Mouse (Mus musculus) frontal cortex, postnatal 10 days (tissue): ENCODE measurements around the gene Rbp3.
A peak's percentile ranks its signal among the peaks of the same experiment; 100 is the strongest.

Experiments
- DNase-seq, 2 experiments: peaks; one replicate each; pipeline ENCODE4 v3.0.0; 2022; ENCODE audit warnings: low spot score in 2 of 2, mixed read lengths in 1 of 2

Rbp3 gene

DNA sequence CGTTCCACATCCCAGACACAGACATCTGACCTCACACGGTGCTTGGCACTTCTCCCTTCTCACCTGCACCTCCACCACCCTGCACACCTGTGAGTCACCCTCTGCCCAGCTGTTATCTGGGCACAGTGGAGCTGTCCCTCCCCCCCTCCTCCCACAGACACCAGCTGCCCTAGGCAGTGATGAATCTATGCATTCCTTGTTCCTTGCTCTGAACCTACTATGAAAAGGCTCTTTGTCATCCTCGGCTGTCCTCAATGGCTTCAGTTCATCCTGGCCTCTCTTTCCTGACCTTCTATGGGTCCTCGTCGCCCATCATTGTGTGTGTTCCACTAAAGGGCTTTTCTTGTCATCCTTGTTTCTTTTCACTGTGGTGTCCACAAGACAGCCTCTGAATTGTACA is 20.9 kb downstream of the Rbp3 start:
- no peak for DNase-seq

- DNase-seq = no peak
These were observed 23.9 kb downstream of the Rbp3 start for GRCm38 (mm10) chr14:33977748-33978147.

DNA sequence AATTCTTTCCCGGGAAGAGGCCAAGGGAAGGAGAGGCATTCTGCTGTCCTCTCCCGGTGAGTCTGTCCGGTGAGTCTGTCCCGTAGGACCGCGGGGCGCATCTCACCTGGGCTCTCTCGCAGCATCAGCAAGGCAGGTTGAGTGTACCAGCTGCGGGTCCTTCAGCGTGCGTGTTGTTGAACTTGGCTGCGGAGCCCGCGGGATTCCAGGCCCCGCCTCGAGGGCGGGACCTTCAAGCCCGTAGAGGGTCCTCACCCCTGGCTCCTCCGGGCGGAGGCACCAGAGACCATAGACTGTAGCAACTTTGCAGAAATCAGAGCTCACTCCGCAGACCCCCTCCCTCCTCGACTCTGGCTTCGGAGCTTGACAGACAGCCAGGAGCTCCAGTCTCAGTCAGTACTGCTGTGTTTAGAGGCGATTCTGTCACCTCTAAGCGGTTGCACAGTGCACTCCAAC is 24.8 kb downstream of the Rbp3 start, which contains the start of gene Zfp488:
TSS of gene Zfp488 (minus strand) at position 161 of the 456 bp plus-strand sequence.
- DNase-seq = peak in 1 of 2 experiments; percentile 29

GRCm38 (mm10) chr14:33989201-33989600 is 35.4 kb downstream of the Rbp3 start:
- DNase-seq = no peak

DNA sequence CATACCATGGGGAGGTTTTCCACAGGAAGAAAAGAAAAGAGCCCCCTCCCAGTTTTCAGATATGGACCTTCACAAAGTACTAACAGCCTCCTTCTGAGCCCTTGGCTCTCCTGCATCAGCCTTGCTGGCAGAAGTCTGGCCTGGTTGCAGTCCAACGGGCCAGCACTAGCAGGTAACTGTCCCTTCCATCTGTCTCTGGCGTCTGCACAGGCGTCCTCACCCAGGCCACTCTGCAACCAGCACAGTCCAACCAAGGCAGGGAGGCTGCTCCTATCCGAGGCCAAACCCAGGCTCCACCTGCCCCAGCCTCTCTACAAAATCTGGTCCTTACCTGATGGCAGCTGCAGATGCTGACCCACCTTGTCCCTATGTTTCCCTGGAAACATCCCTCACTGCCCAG is 38.2 kb downstream of the Rbp3 start:
- no peak for DNase-seq

DNA sequence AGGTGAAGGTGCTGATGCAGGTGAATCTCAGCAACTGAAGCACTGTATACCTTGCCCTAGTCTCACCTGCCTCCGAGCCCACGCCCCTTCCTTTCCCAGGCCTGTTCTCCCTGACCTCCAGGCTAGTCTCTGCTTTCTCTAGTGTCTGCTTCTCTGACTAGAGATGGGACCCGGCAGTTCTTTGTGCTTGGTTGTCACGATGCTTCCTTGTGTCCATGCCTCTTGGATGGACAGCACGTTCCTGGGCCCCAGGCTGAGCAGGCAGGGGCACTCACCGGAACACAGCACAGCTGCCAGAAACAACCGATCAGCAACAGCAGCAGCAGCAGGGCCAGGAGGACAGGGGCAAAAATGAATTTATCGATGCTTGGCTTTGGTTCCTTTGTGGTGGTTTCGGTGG is 39.2 kb downstream of the Rbp3 start:
- DNase-seq = no peak

DNA sequence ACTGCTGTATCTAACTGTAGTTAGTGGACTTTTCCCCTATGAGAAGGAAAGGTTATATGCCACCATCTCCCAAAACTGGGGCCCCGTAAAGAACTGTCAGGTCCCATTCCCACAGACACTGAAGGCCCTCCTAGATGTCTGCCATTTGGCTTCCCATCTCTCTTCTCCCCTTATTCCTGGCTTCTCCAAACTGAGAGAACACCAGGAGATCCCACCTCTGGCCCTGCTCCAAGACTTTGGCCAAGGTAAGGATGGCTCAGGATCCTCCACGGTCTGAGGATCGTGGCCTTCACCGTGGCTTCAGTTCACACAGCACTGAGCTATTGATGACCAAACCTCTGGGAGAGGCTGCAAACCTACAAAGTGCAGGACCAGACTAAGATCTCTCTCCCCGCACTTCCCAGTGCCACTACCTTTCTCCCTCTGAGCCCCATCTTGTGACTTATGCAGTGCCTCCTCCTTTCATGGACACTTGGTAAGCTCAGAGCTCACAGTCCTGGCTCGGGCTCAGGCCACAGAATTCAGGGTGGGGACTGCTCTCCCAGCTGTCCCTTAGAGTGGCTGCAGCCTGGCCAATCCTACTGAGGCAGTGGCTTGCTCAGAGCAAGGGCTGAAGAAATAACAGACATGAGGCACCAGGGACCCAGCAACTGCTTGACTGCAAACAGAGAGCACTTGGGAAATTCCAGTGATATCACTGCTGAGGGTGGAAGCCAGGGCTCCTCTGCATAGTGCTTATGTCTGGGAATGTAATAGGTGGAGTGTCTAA is 39.9 kb downstream of the Rbp3 start:
- DNase-seq = no peak

DNA sequence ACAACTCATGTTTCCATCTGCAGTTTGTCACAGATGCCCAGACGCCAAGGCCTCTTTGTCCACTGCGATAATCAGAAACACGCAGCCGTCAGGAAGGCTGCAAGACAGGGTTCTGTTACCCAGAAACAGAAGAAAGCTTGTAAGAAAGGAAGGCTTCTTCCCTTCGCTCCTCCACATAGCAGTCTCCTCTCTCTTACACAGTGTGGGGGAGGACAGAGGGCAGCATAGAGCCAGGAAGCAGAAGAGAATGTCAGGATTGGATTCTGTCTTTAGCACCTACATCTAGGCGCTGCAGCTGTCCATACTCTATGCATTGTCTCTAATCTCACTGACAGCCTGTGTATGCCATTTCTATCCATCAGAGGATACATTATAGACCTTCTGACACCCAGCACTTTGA is 43.6 kb downstream of the Rbp3 start:
- DNase-seq = no peak

GRCm38 (mm10) chr14:34000076-34000475 is 46.3 kb downstream of the Rbp3 start:
- no peak for DNase-seq

DNA sequence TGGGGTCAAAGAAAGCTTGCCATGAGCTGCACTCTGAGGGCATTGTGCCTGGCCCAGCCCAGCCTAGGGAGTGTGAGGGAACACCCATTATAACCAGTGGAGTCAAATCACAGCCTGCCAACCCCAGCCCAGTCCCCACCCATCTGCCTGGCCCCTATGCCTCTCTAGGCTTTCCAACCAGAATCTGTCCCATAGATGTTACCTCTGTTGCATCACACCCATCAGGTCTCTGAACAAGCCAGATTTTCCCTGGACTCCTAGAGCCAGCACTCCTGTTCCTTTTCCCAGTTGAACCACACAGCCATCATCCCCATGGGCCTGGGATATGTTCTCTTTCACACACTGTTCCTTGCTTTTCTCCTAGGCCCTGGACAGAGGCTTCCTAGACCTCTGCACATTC is 47.6 kb downstream of the Rbp3 start:
- DNase-seq = no peak

DNA sequence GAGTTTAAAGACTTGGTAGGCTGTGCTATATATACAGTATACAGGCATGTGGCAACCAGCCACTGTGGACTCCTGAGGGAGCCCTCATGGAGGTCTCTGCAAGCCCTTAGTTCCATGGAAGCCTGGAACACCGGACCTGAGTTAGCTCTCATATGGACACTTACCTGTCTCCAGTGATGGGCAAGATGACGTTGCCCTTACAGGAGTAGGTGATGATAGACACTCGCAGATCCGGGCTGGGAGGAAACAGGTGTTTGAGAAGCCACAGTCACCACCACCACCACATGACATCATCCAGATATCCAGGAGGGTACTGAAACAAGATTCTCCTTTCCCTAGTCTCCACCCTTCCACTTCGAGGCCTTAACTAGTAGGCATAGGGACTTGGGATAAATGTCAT is 48.6 kb downstream of the Rbp3 start:
- DNase-seq = no peak
